Mouse (Mus musculus) kidney, adult 2 months (tissue): ENCODE measurements around the gene Cdk6.

Experiments used
- CTCF ChIP-seq: fragments of 200-500 bp; conservative IDR thresholded peaks from 2 replicates; pipeline ENCODE4 v1.5.1; 2011; ENCODE audit warnings: low read depth, mild to moderate bottlenecking, control low read depth, low read length, moderate library complexity, mixed read lengths; ENCODE audit not compliant: insufficient read depth, insufficient read length
- POLR2A ChIP-seq: fragments of 200-500 bp; IDR thresholded peaks from one replicate; pipeline ENCODE4 v1.6.1; 2011; ENCODE audit warnings: low read depth, low read length, control low read depth

DNA sequence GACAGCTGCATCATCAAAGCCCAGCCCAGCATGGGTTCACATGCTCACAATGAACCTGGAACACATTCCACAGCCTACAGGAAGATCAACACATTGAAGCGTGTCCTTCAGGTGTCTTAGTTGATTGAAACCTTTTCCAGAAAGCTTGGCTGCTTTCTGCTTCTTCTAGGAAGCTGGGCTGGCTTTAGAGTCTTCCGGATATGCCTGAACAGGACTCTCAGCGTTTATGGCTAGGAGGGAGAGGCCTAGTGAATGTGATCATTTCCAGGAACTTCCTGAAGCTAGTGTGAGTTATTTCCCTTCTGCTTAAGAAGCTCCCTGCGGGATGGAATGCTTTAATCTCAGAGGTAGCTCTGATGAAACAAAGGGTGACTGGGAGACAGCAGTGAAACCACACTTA lies 17.2 kb upstream of the Cdk6 start:
- TF ChIP-seq POLR2A (no peak), CTCF (no peak)
